Mouse (Mus musculus) cerebellum, adult 11-12 months (tissue): Measurements from ENCODE around the gene Ngrn.

Experiments
- DNase-seq: peaks from one replicate; pipeline ENCODE4 v3.0.0; 2022

Gene Ngrn

GRCm38 (mm10) chr7:80260625-80261371 is at the start of gene Ngrn:
Gene Ngrn (plus strand): TSS chr7:80261215.
- DNase-seq = peak; percentile 81

GRCm38 (mm10) chr7:80213604-80214003 is 47.4 kb upstream of the Ngrn start:
- no peak for DNase-seq

GRCm38 (mm10) chr7:80214459-80214858 is 46.6 kb upstream of the Ngrn start:
- no peak for DNase-seq

- DNase-seq = peak; percentile 66
These were observed 45.6 kb upstream of the Ngrn start for GRCm38 (mm10) chr7:80215398-80215797.

- DNase-seq = no peak
These were observed 44.4 kb upstream of the Ngrn start for GRCm38 (mm10) chr7:80216566-80216965.

DNA sequence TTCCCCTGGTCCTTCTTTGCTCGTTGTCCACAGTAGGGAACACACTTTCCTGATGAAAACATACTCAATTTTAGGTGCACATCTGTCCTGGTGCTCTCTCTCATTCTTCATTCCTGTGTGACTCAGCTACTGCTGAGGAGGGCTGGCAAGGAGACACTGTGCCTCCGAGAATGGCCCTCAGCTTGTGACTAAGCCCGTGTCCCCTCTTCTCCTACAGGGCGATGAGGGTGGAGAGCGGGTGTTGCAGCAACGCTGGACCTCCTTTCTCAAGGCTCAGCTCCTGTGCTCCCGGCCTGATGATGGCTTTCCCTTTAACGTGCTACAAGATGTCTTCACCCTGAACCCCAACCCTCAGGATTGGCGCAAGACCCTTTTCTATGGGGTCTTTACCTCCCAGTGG is 42.3 kb upstream of the Ngrn start:
- no peak for DNase-seq

- no peak for DNase-seq
These were observed 40.7 kb upstream of the Ngrn start for GRCm38 (mm10) chr7:80220237-80220797.

DNA sequence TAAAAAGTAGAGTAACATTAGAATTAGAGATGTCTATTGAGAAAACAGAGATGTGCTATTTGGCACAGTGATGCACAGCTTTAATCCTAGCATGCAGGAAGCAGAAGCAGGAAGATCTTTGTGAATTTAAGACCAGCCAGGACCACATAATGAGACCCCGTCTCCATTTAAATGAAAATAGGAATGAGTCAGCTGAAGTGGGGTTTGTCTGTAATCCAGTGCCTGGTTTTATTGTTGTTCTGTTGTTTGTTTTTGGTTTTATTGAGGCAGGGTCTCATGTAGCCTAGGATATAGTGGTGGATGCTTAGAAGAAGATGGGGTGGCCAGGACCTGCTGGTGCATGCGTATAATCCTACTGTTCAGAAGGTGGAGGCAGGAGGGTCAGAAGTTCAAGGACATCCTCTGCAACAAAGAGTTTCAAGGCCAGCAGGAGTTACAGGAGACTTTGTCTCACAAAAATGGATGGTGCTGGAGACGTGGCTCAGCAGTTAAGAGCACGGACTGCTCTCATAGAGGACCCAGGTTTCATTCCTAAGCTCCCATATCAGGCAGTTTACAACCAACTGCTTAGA is 39.8 kb upstream of the Ngrn start:
- no peak for DNase-seq

- DNase-seq = no peak
These were observed 34.0 kb upstream of the Ngrn start for GRCm38 (mm10) chr7:80227065-80227464.

DNA sequence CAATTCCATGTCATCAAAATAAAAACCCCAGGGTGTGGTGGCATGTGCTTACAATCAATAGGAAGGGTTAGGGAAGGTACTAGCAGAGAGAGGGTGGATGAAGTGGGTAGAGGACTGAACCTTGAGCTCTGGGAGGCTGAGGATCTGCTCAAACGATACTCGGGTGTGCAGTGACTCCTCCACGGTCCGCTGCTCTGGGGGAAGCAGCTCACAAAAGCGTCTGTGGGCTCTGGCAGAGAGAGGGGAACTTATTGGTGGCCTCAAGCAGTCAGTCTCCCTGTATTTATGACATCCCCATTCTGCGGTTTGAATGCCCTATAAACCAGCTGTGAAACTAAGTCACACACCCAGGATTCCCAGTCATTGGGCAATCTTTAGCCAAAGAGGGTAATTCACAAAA is 30.8 kb upstream of the Ngrn start:
- DNase-seq = no peak

GRCm38 (mm10) chr7:80231971-80232488 is 29.0 kb upstream of the Ngrn start:
- DNase-seq = no peak

DNA sequence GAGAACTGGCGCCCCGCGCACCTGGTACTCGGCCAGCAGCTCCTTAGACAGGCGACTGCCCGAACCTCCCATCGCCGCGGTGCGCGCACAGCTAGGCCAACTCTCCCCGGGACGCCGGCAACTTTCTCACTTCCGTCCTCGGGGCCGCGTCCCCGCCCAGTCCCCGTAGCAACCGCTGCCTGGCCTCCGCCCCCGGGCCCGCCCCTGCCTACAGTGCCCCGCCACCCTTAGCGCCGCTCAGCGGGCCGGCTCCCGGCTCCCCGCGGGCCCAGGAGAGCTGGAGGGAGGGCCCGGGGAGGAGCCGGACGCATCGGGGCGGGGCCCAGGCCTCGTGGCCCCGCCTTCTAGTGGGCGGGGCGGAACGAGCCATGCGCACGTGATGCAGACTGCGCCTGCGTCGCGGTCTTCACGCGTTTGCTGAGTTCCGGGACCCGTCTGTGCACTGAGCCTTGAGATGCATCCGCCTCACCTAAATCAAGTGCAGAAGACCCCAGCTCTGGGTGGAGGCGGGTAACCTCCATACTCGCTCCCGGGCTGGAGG is 28.5 kb upstream of the Ngrn start, which contains the start of the genes Cib1 and Gdpgp1:
Gene Cib1, minus strand, starts transcription at position 325 of the 541 bp plus-strand sequence.
Gene Gdpgp1, plus strand, starts transcription at position 377 of the 541 bp plus-strand sequence.
- DNase-seq = peak; percentile 89

GRCm38 (mm10) chr7:80233799-80234198 is 27.2 kb upstream of the Ngrn start:
- DNase-seq = no peak

- DNase-seq = no peak
These were observed 22.5 kb upstream of the Ngrn start for GRCm38 (mm10) chr7:80238542-80238941.

GRCm38 (mm10) chr7:80241661-80242060 is 19.4 kb upstream of the Ngrn start:
- no peak for DNase-seq

DNA sequence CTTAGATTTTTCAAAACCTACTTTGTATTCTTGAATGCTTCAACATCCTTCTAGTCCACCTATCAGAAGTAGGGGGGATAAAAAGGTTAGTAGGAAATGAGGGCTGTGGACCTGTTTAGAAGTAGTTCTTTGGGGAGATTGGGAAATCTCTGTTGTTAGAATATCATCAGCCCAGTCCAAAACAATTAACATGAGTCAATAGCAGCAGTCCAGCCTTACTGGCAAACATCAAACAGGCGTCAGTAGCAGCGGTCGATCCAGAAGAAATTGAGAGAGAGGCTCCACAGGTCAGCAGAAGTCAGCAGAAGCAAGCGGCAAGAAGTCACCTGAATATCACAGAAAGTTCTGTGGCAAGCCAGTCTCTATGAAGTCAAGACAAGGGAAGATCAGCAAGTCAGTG is 16.2 kb upstream of the Ngrn start:
- peak; percentile 21 for DNase-seq

- peak; percentile 98 for DNase-seq
These were observed 14.8 kb upstream of the Ngrn start, which contains the start of gene Ttll13 for GRCm38 (mm10) chr7:80246148-80246721. Gene Ttll13 (plus strand): TSS chr7:80246376.

- no peak for DNase-seq
These were observed 14.2 kb upstream of the Ngrn start for GRCm38 (mm10) chr7:80246859-80247258.

GRCm38 (mm10) chr7:80252437-80252836 is 8.6 kb upstream of the Ngrn start:
- no peak for DNase-seq

DNA sequence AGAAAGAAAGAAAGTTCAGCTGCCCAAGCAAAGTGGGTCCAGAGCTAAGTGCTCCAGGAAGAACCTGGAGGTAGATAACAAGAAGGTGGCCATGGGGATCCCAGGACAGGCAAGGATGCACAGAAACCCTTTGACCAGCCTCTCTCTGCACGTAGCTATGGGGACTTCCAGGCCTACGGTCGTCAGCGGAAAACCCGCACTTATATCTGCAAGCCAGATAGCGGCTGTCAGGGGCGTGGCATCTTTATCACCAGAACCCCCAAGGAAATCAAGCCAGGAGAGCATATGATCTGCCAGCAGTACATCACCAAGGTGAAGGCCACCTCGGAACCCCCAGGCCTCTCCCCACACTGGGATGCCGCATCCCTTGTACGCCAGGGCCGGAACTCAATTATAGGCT is 8.1 kb upstream of the Ngrn start:
- DNase-seq = no peak

DNA sequence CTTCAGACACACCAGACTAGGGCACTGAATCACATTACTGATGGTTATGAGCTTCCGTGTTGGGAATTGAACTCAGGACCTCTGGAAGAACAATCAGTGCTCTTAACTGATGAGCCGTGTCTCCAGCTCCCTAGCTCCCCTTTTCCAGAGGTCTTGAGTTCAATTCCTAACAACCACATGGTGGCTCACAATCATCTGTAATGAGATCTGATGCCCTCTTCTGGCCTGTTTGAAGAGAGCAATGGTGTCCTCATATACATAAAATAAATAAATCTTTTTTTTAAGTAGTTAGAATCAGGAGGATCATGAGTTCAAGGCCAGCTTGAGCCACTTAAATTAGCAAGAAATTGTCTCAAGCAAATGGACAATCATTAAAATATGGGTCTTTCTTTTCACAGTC is 5.0 kb upstream of the Ngrn start:
- DNase-seq = no peak

GRCm38 (mm10) chr7:80257706-80258105 is 3.3 kb upstream of the Ngrn start:
- no peak for DNase-seq

DNA sequence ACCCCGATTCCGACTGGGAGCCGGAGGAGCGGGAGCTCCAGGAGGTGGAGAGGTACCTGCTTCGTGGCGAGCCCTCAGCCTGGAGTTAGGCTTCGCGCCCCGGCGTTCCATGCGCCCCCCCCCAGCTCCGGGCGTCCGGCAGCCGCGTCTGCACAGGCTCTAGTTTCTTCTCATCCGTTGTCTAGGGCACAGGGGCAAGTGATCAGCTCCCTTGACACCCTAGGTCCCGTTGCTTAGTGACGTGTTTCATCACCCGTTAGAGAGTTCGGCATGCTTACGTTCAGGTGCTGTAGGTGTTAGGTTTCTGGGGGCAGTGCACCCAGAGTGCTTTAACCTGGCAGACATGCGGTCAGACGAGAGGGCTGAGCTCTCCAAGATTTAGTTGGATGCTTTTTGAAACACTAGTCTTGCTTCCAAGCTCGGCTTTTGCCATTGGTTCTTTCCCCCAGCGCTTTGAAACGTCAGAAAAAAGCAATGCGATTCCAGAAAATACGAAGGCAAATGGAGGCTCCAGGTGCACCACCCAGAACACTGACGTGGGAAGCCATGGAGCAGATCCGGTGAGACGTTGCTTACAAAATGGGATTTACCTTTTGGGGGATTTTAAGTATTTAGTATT is 466 bp downstream of the Ngrn start:
- DNase-seq = no peak
